Mouse (Mus musculus) CH12.LX (cell line): ENCODE data around the gene Slx. TPM values are rescaled to one million over a fixed set of nuclear protein-coding genes. Genes with fewer than 3 reads are reported as not detected.
"Not testable (repeated sequence)": the region's sequence is repeated elsewhere in the genome, so short reads cannot be mapped to it uniquely, and the experiment has no call there.

Source experiments
- DNase-seq: peaks from one replicate; pipeline ENCODE4 v3.0.0-alpha.2; 2013; ENCODE audit errors: extremely low read depth
- H3K27ac ChIP-seq: 2 replicates; pipeline ENCODE4 v1.5.1; 2012; ENCODE audit warnings: low read depth, mild to moderate bottlenecking, control low read depth, moderate library complexity; ENCODE audit not compliant: insufficient read depth
- H3K27me3 ChIP-seq: replicated peaks from 2 replicates; pipeline ENCODE3; 2012; ENCODE audit warnings: inconsistent platforms
- H3K36me3 ChIP-seq, 2 experiments: replicated peaks in 1 of 2; 2 replicates each; pipeline versions ENCODE3 to v1.6.1; 2012; ENCODE audit warnings: inconsistent platforms in 1 of 2, low read length in 1 of 2, mild to moderate bottlenecking in 1 of 2, mixed read lengths in 1 of 2, moderate library complexity in 1 of 2; ENCODE audit not compliant: control insufficient read depth in 1 of 2, insufficient read depth in 1 of 2
- H3K4me1 ChIP-seq, 2 experiments: 2 replicates each; pipeline ENCODE4 v1.6.1; 2012; ENCODE audit warnings: inconsistent platforms in 1 of 2, moderate library complexity in 1 of 2; ENCODE audit not compliant: insufficient read depth in 2 of 2, control insufficient read depth in 1 of 2
- H3K4me2 ChIP-seq: 2 replicates; pipeline ENCODE4 v1.6.1; 2012; ENCODE audit warnings: low read depth, mild to moderate bottlenecking, control low read depth; ENCODE audit not compliant: poor library complexity, insufficient read depth, severe bottlenecking
- H3K4me3 ChIP-seq, 3 experiments: fragments of 150-350 bp in 1 of 3; sonication (generic) in 1 of 3; replicated peaks in 1 of 3; 2 replicates each; pipeline versions ENCODE3 to v1.5.1; 2011 to 2012; ENCODE audit warnings: low read depth in 2 of 3, low read length in 2 of 3, mild to moderate bottlenecking in 2 of 3, moderate library complexity in 2 of 3, control low read depth in 1 of 3, improper control_type of control experiment in 1 of 3, inconsistent platforms in 1 of 3, mixed read lengths in 1 of 3; ENCODE audit not compliant: poor library complexity in 1 of 3
- H3K79me2 ChIP-seq: replicated peaks from 2 replicates; pipeline ENCODE4 v1.6.1; 2012; ENCODE audit warnings: mild to moderate bottlenecking, moderate library complexity; ENCODE audit not compliant: control insufficient read depth, poor library complexity, insufficient read depth, severe bottlenecking; ENCODE audit errors: extremely low read depth
- H3K9ac ChIP-seq: 2 replicates; pipeline ENCODE4 v1.6.1; 2012; ENCODE audit warnings: low read depth, mild to moderate bottlenecking, control low read depth, moderate library complexity; ENCODE audit not compliant: insufficient read depth
- H3K9me3 ChIP-seq: replicated peaks from 2 replicates; pipeline ENCODE3; 2012; ENCODE audit warnings: low read length, inconsistent platforms, mixed read lengths
- dilution Hi-C: fragments of 300-500 bp; cut with MboI; formaldehyde crosslinking; loops from 2 replicates; pipeline ENCODE4 v1.14.3; 2020; ENCODE audit warnings: low sequenced_read_pairs; ENCODE audit not compliant: extremely low pct_unique_long_range_greater_than_20kb, extremely low pct_ligation_motif_present
- in situ Hi-C: fragments of 300-500 bp; cut with MboI; formaldehyde crosslinking; loops from 3 replicates; pipeline ENCODE4 v1.14.3; 2019; ENCODE audit warnings: low sequenced_read_pairs, low pct_ligation_motif_present, low pct_unique_long_range_greater_than_20kb, mixed read lengths
- polyA plus RNA-seq: library from polyadenylated mRNA; unstranded; fragments of >175 nt; gene quantifications from 2 replicates; pipeline ENCODE4 v1.2.1, GENCODE M21; 2012; ENCODE audit warnings: low read depth; ENCODE audit not compliant: insufficient read length
- total RNA-seq, 2 experiments: library from RNA; depleted of rRNA; stranded (reverse); fragments of 300-350 nt in 1 of 2; fragments of >200 nt in 1 of 2; gene quantifications; 2 replicates each; pipeline ENCODE4 v1.2.3; 2012 to 2014

Gene Slx
- total RNA-seq (2012; rRNA removed) = not detected in 2 replicates
- not detected in 2 replicates for total RNA-seq (2014; rRNA removed)
- polyA plus RNA-seq = not detected in 2 replicates

GRCm38 (mm10) chrX:26545465-26545864 is at the start of gene Slx:
TSS of gene Slx (minus strand) at chrX:26545565.
- H3K9me3 ChIP-seq, H3K4me3 ChIP-seq, H3K4me2 ChIP-seq, in situ Hi-C loops, H3K27me3 ChIP-seq, DNase-seq, H3K27ac ChIP-seq, H3K9ac ChIP-seq, H3K36me3 ChIP-seq, H3K79me2 ChIP-seq, dilution Hi-C loops, H3K4me1 ChIP-seq: not testable (repeated sequence)

Other genes with a start within 250 kb of the Slx start
- not detected in 2 replicates for gene Gm2030, start 235.5 kb downstream of the Slx start, total RNA-seq (2012; rRNA removed)
- not detected in 2 replicates for gene Gm2030, start 235.5 kb downstream of the Slx start, total RNA-seq (2014; rRNA removed)
- not detected in 2 replicates for gene Gm2030, start 235.5 kb downstream of the Slx start, polyA plus RNA-seq
- not detected in 2 replicates for gene Gm14525, start 157.1 kb upstream of the Slx start, total RNA-seq (2012; rRNA removed)
- gene Gm14525, start 157.1 kb upstream of the Slx start, total RNA-seq (2014; rRNA removed) = not detected in 2 replicates
- not detected in 2 replicates for gene Gm14525, start 157.1 kb upstream of the Slx start, polyA plus RNA-seq